Mouse (Mus musculus): ENCODE data around the gene Psma4.

GRCm38 (mm10) chr9:54963669-54964068 is 13.1 kb downstream of the Psma4 start:
- no peak for TF ChIP-seq CTCF (IDR thresholded peaks at IDR 0.05; ENCODE audit: low read depth)
- TF ChIP-seq EP300 (optimal IDR thresholded peaks at IDR 0.05), result no peak
